24 mouse cellular contexts compared by ENCODE assay signal in the genomic region with DNA sequence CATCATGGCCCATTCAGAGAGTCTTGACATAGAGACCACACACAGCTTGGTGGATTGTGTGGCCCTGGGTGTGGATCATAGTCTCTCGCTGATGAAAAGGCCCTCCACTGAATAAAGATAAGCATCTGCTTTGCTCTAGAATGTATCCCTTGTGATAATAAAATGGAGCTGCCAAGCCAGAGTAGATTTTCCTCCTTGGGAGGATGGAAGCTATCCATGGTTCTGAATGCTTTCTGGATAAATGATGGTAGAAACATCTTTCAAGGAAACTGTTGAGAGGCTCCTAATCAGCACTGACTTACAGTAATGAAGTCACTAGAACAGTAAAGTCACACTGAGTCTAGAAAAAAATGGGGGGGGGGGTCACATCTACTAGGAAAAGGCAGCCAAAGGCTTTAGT.
"Had no signal": no experiment of that assay in that cellular context is flagged by ENCODE, and none has a peak within 500 bp of the region (broad histone marks: within the 10 kb centered on the region; RNA-seq: fewer than 3 reads in every experiment).

No protein-coding gene starts in this region.

- H3K9me3 ChIP-seq: heart, embryonic 10.5 days; heart, embryonic 12.5 days; hindbrain, embryonic 10.5 days; hindbrain, embryonic 12.5 days; intestine, embryonic 15.5 days; limb, embryonic 12.5 days; limb, embryonic 15.5 days; liver, embryonic 12.5 days had no signal

- H3K36me3 ChIP-seq: heart, embryonic 10.5 days; heart, embryonic 12.5 days; hindbrain, embryonic 10.5 days; hindbrain, embryonic 12.5 days; intestine, embryonic 15.5 days; limb, embryonic 12.5 days; limb, embryonic 15.5 days; liver, embryonic 12.5 days had no signal

- H3K27me3 ChIP-seq: heart, embryonic 12.5 days; hindbrain, embryonic 12.5 days; intestine, embryonic 15.5 days; limb, embryonic 12.5 days; limb, embryonic 15.5 days; liver, embryonic 12.5 days had no signal

- H3K4me1 ChIP-seq: heart, embryonic 10.5 days; heart, embryonic 12.5 days; hindbrain, embryonic 10.5 days; hindbrain, embryonic 12.5 days; intestine, embryonic 15.5 days; limb, embryonic 12.5 days; limb, embryonic 15.5 days; liver, embryonic 12.5 days had no signal

- H3K4me3 ChIP-seq: heart, embryonic 10.5 days; heart, embryonic 12.5 days; hindbrain, embryonic 10.5 days; hindbrain, embryonic 12.5 days; intestine, embryonic 15.5 days; layer of hippocampus, adult 2 months; left cerebral cortex, adult 2 months; limb, embryonic 12.5 days; limb, embryonic 15.5 days; liver, embryonic 12.5 days had no signal

- H3K9ac ChIP-seq: heart, embryonic 12.5 days; hindbrain, embryonic 12.5 days; hindbrain, embryonic 14.5 days; intestine, embryonic 15.5 days; limb, embryonic 12.5 days; limb, embryonic 15.5 days; liver, embryonic 12.5 days; liver, embryonic 14.5 days had no signal

- DNase-seq: gastrocnemius, postnatal 25 days; heart, adult 18-20 months; heart, postnatal 10 days; heart, postnatal 4 days; kidney, adult 18-20 months; kidney, adult 8-10 months; kidney, postnatal 25 days; kidney, postnatal 4 days; left cerebral cortex, postnatal 4 days had no signal

- H3K4me2 ChIP-seq: heart, embryonic 12.5 days; hindbrain, embryonic 12.5 days; hindbrain, embryonic 14.5 days; intestine, embryonic 15.5 days; limb, embryonic 12.5 days; limb, embryonic 15.5 days; liver, embryonic 12.5 days had no signal

- H3K27ac ChIP-seq: heart, embryonic 10.5 days; hindbrain, embryonic 10.5 days; hindbrain, embryonic 12.5 days; hindbrain, embryonic 14.5 days; intestine, embryonic 15.5 days; layer of hippocampus, adult 2 months; left cerebral cortex, adult 2 months; limb, embryonic 12.5 days; limb, embryonic 15.5 days; liver, embryonic 12.5 days; liver, embryonic 14.5 days had no signal

- ATAC-seq: hindbrain, embryonic 16.5 days; inflammation-experienced regulatory T-cells, adult 6 months; intestine, embryonic 15.5 days; intestine, postnatal 0 days; liver, embryonic 12.5 days had no signal
